ENCODE assay signal across 16 mouse cellular contexts in the genomic region with DNA sequence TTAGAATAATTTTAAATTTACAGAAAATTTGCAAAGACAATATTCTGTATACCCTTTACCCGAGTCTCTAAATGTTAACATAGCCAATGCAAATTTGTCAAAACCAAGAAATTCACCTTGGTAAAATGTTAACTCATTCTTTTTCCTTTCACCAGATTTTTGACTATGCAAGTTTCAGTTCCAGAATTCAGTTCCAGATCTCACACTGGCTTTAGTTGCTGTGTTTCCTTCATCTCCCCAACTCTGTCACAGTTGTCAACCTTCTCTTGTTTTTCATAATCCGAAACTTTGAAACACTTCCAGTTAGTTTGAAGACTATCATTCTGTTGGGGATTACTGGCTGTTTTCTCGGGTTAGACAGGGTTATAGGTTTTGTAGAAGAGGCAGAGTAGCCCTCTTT.
"Had no signal": no experiment of that assay in that cellular context is flagged by ENCODE, and none has a peak within 500 bp of the region (broad histone marks: within the 10 kb centered on the region; RNA-seq: fewer than 3 reads in every experiment).

No protein-coding gene starts in this region.

- H3K27ac ChIP-seq: neural tube, embryonic 13.5 days; neural tube, embryonic 15.5 days; stomach, embryonic 15.5 days; stomach, postnatal 0 days had no signal

- DNase-seq: retina, postnatal 1 day; right cerebral cortex, adult 18-20 months; right cerebral cortex, postnatal 14 days; right cerebral cortex, postnatal 25 days; right cerebral cortex, postnatal 4 days; spleen, adult 18-20 months; thymus, adult 18-20 months; thymus, adult 2 months; thymus, postnatal 14 days; thymus, postnatal 25 days; thymus, postnatal 36 days; thymus, postnatal 4 days had no signal

- H3K36me3 ChIP-seq: neural tube, embryonic 15.5 days; stomach, embryonic 15.5 days had no signal

- H3K9me3 ChIP-seq: neural tube, embryonic 13.5 days; neural tube, embryonic 15.5 days; stomach, embryonic 15.5 days had no signal

- H3K27me3 ChIP-seq: neural tube, embryonic 13.5 days; neural tube, embryonic 15.5 days; stomach, embryonic 15.5 days had no signal

- H3K4me3 ChIP-seq: neural tube, embryonic 13.5 days; neural tube, embryonic 15.5 days; stomach, embryonic 15.5 days had no signal

- H3K4me2 ChIP-seq: neural tube, embryonic 13.5 days; neural tube, embryonic 15.5 days; stomach, embryonic 15.5 days had no signal

- H3K4me1 ChIP-seq: neural tube, embryonic 13.5 days; neural tube, embryonic 15.5 days; stomach, embryonic 15.5 days had no signal

- H3K9ac ChIP-seq: neural tube, embryonic 13.5 days; neural tube, embryonic 15.5 days; stomach, embryonic 15.5 days had no signal
